Mouse (Mus musculus): ENCODE results near the gene Polr3gl.

DNA sequence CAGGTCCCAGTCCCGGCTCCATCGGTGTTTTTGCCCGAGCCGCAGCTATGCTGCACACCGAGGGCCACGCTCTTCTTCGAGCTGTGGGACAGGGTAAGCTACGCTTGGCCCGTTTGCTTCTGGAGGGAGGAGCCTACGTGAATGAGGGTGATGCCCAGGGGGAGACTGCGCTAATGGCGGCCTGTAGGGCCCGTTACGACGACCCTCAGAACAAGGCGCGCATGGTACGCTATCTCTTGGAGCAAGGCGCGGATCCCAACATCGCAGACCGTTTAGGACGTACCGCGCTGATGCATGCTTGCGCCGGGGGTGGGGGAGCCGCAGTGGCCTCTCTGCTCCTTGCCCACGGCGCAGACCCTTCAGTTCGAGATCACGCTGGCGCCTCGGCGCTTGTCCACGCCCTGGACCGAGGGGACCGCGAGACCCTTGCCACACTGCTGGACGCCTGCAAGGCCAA is 3.5 kb upstream of the Polr3gl start:
- TF ChIP-seq GATA1 (IDR thresholded peaks at IDR 0.05; ENCODE audit: low read length), result no peak
- no peak for TF ChIP-seq TAL1 (IDR thresholded peaks at IDR 0.05; ENCODE audit: low read length)
